Mouse (Mus musculus) lung, adult 2 months (tissue): ENCODE measurements around the gene Grin2b.

ENCODE experiments used
- CTCF ChIP-seq: fragments of 200-500 bp; IDR thresholded peaks from 2 replicates; pipeline ENCODE4 v1.5.1; 2011; ENCODE audit warnings: mild to moderate bottlenecking, low read length, control low read depth; ENCODE audit not compliant: insufficient read depth
- POLR2A ChIP-seq: fragments of 200-500 bp; IDR thresholded peaks from 2 replicates; pipeline ENCODE4 v1.6.1; 2011; ENCODE audit warnings: low read depth, mild to moderate bottlenecking, control low read depth, low read length, borderline replicate concordance; ENCODE audit errors: extremely low read depth

DNA sequence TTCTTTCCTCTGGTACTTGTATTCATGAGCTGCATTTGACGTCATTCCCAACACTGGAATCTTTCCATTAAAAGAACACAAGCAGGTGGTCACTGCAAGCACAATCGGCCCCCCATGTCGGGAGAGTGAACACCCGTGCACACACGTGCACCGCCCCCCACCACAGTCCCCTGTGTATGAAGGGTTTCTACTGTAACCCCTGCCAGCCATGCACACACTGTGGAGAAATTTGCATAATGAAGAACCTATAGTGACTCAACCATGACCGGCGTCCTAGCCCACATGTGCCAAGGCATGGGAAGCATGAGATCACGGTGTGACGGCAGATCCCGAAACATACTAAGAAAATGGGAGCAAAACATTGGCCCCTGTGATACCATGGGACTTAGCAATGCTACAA is 179.9 kb downstream of the Grin2b start:
- no peak for TF ChIP-seq CTCF
- no peak for TF ChIP-seq POLR2A
